Mouse (Mus musculus): ENCODE results near the gene Commd8. TPM values are rescaled to one million over a fixed set of nuclear protein-coding genes. Genes with fewer than 3 reads are reported as not detected.
A peak's percentile ranks its signal among the peaks of the same experiment; 100 is the strongest.

Gene Commd8
- 151 and 158 TPM in 2 replicates for polyA plus RNA-seq (2015; fragmentation: Nextera tagmentation; extraction: Ambion mirVana)

- H3K9ac ChIP-seq, result peak within 1 kb of the TSS; percentile 82
- peak within 1 kb of the TSS; percentile 71 for H3K4me3 ChIP-seq
- peak within 1 kb of the TSS; percentile 86 for H3K4me2 ChIP-seq
- H3K27ac ChIP-seq, result peak within 1 kb of the TSS; percentile 73
- peaks cover 8% of the 10 kb centered on the region; the same call in 1 of the 2 replicates for H3K36me3 ChIP-seq
- under 1% methylated on average over 38 of the region's 38 CpGs for WGBS
- H3K4me1 ChIP-seq, result peaks cover 11% of the 10 kb centered on the region
- ATAC-seq (ENCODE audit: insufficient number of reproducible peaks, insufficient read depth, low FRiP score, low TSS enrichment, low read depth), result peak; percentile 87
- no peaks in the 10 kb centered on the region for H3K9me3 ChIP-seq
- H3K27me3 ChIP-seq, result no peaks in the 10 kb centered on the region
These were observed at the start of gene Commd8 for GRCm38 (mm10) chr5:72167594-72168284. Gene Commd8, minus strand, starts transcription at chr5:72168189.

GRCm38 (mm10) chr5:72211741-72212140 lies 43.8 kb upstream of the Commd8 start:
- WGBS, result 71% methylated on average over 18 of the region's 18 CpGs
- H3K9me3 ChIP-seq, result no peaks in the 10 kb centered on the region
- H3K27ac ChIP-seq, result no peak overlapping the region
- no peak overlapping the region for H3K4me3 ChIP-seq
- no peaks in the 10 kb centered on the region for H3K27me3 ChIP-seq
- H3K4me2 ChIP-seq, result peak overlapping the region; percentile 27; the same call in 1 of the 2 replicates
- no peak overlapping the region for H3K9ac ChIP-seq
- 0 out of 2 replicates have a peak, but pooled peaks cover 5% of the 10 kb centered on the region for H3K36me3 ChIP-seq
- H3K4me1 ChIP-seq, result peaks cover 10% of the 10 kb centered on the region; the same call in 1 of the 2 replicates
- peak; percentile 48; the same call in 1 of the 2 replicates for ATAC-seq (ENCODE audit: insufficient number of reproducible peaks, insufficient read depth, low FRiP score, low TSS enrichment, low read depth)

GRCm38 (mm10) chr5:72210812-72211139 lies 42.8 kb upstream of the Commd8 start:
- Histone ChIP-seq H3K36me3 (0 out of 2 replicates have a peak, but pooled peaks cover 5% of the 10 kb centered on the region), H3K4me1 (peaks cover 10% of the 10 kb centered on the region; the same call in 1 of the 2 replicates), H3K4me2 (no peak overlapping the region), H3K27ac (no peak overlapping the region), H3K9ac (no peak overlapping the region), H3K4me3 (no peak overlapping the region), H3K27me3 (no peaks in the 10 kb centered on the region), H3K9me3 (no peaks in the 10 kb centered on the region)
- ATAC-seq (ENCODE audit: insufficient number of reproducible peaks, insufficient read depth, low FRiP score, low TSS enrichment, low read depth), result no peak
- WGBS, result 83% methylated on average over 5 of the region's 5 CpGs

GRCm38 (mm10) chr5:72210123-72210811 lies 42.3 kb upstream of the Commd8 start:
- 78% methylated on average over 13 of the region's 13 CpGs for WGBS
- no peak overlapping the region for H3K4me2 ChIP-seq
- 0 out of 2 replicates have a peak, but pooled peaks cover 5% of the 10 kb centered on the region for H3K36me3 ChIP-seq
- no peak overlapping the region for H3K27ac ChIP-seq
- no peak for ATAC-seq (ENCODE audit: insufficient number of reproducible peaks, insufficient read depth, low FRiP score, low TSS enrichment, low read depth)
- H3K9ac ChIP-seq, result no peak overlapping the region
- no peak overlapping the region for H3K4me3 ChIP-seq
- no peaks in the 10 kb centered on the region for H3K9me3 ChIP-seq
- peaks cover 10% of the 10 kb centered on the region; the same call in 1 of the 2 replicates for H3K4me1 ChIP-seq
- H3K27me3 ChIP-seq, result no peaks in the 10 kb centered on the region

- no peaks in the 10 kb centered on the region for H3K9me3 ChIP-seq
- H3K27ac ChIP-seq, result no peak overlapping the region
- no peak overlapping the region for H3K4me3 ChIP-seq
- WGBS, result 78% methylated on average over 1 of the region's 1 CpGs
- ATAC-seq (ENCODE audit: insufficient number of reproducible peaks, insufficient read depth, low FRiP score, low TSS enrichment, low read depth), result no peak
- no peak overlapping the region for H3K4me2 ChIP-seq
- no peak overlapping the region for H3K9ac ChIP-seq
- H3K36me3 ChIP-seq, result no peaks in the 10 kb centered on the region
- peaks cover 14% of the 10 kb centered on the region for H3K4me1 ChIP-seq
- no peaks in the 10 kb centered on the region for H3K27me3 ChIP-seq
These were observed 40.5 kb upstream of the Commd8 start for GRCm38 (mm10) chr5:72208515-72208914.

GRCm38 (mm10) chr5:72205271-72205670 lies 37.3 kb upstream of the Commd8 start:
- peak overlapping the region; percentile 37 for H3K4me2 ChIP-seq
- 83% methylated on average over 5 of the region's 5 CpGs for WGBS
- H3K4me1 ChIP-seq, result peaks cover 17% of the 10 kb centered on the region
- no peak overlapping the region for H3K4me3 ChIP-seq
- H3K9me3 ChIP-seq, result no peaks in the 10 kb centered on the region
- no peak for ATAC-seq (ENCODE audit: insufficient number of reproducible peaks, insufficient read depth, low FRiP score, low TSS enrichment, low read depth)
- no peaks in the 10 kb centered on the region for H3K27me3 ChIP-seq
- no peak overlapping the region for H3K9ac ChIP-seq
- no peaks in the 10 kb centered on the region for H3K36me3 ChIP-seq
- no peak overlapping the region for H3K27ac ChIP-seq

- 69% methylated on average over 2 of the region's 2 CpGs for WGBS
- Histone ChIP-seq H3K4me3 (peak overlapping the region; percentile 55), H3K4me2 (peak overlapping the region; percentile 71)
These were observed 36.5 kb upstream of the Commd8 start for GRCm38 (mm10) chr5:72204507-72204906.

GRCm38 (mm10) chr5:72203734-72204073 lies 35.7 kb upstream of the Commd8 start:
- H3K4me3 ChIP-seq, result peak overlapping the region; percentile 55
- 6% methylated on average over 10 of the region's 10 CpGs for WGBS
- no peaks in the 10 kb centered on the region for H3K36me3 ChIP-seq
- H3K4me1 ChIP-seq, result peaks cover 17% of the 10 kb centered on the region
- no peak for ATAC-seq (ENCODE audit: insufficient number of reproducible peaks, insufficient read depth, low FRiP score, low TSS enrichment, low read depth)
- H3K27ac ChIP-seq, result no peak overlapping the region
- no peaks in the 10 kb centered on the region for H3K27me3 ChIP-seq
- H3K9ac ChIP-seq, result peak overlapping the region; percentile 67
- H3K9me3 ChIP-seq, result no peaks in the 10 kb centered on the region
- H3K4me2 ChIP-seq, result peak overlapping the region; percentile 71

More at GRCm38 (mm10) chr5:72204507-72204906, 36.5 kb upstream of the Commd8 start:
- no peaks in the 10 kb centered on the region for H3K9me3 ChIP-seq
- ATAC-seq (ENCODE audit: insufficient number of reproducible peaks, insufficient read depth, low FRiP score, low TSS enrichment, low read depth), result no peak
- H3K4me1 ChIP-seq, result peaks cover 17% of the 10 kb centered on the region
- no peak overlapping the region for H3K9ac ChIP-seq
- H3K36me3 ChIP-seq, result no peaks in the 10 kb centered on the region
- H3K27me3 ChIP-seq, result no peaks in the 10 kb centered on the region
- H3K27ac ChIP-seq, result no peak overlapping the region

GRCm38 (mm10) chr5:72203028-72203733 lies 35.2 kb upstream of the Commd8 start:
- H3K36me3 ChIP-seq, result no peaks in the 10 kb centered on the region
- peak overlapping the region; percentile 71 for H3K4me2 ChIP-seq
- peaks cover 15% of the 10 kb centered on the region for H3K4me1 ChIP-seq
- ATAC-seq (ENCODE audit: insufficient number of reproducible peaks, insufficient read depth, low FRiP score, low TSS enrichment, low read depth), result peak; percentile 92
- H3K27me3 ChIP-seq, result no peaks in the 10 kb centered on the region
- H3K4me3 ChIP-seq, result peak overlapping the region; percentile 55
- H3K27ac ChIP-seq, result peak overlapping the region; percentile 60
- WGBS, result under 1% methylated on average over 32 of the region's 32 CpGs
- no peaks in the 10 kb centered on the region for H3K9me3 ChIP-seq
- H3K9ac ChIP-seq, result peak overlapping the region; percentile 67

GRCm38 (mm10) chr5:72202016-72202415 lies 34.0 kb upstream of the Commd8 start:
- no peak for ATAC-seq (ENCODE audit: insufficient number of reproducible peaks, insufficient read depth, low FRiP score, low TSS enrichment, low read depth)
- no peak overlapping the region for H3K9ac ChIP-seq
- WGBS, result 40% methylated on average over 10 of the region's 10 CpGs
- H3K9me3 ChIP-seq, result no peaks in the 10 kb centered on the region
- peaks cover 14% of the 10 kb centered on the region for H3K4me1 ChIP-seq
- no peaks in the 10 kb centered on the region for H3K36me3 ChIP-seq
- peak overlapping the region; percentile 51 for H3K27ac ChIP-seq
- peak overlapping the region; percentile 53 for H3K4me2 ChIP-seq
- H3K4me3 ChIP-seq, result no peak overlapping the region
- H3K27me3 ChIP-seq, result no peaks in the 10 kb centered on the region

- Histone ChIP-seq H3K27ac (peak overlapping the region; percentile 51), H3K9ac (no peak overlapping the region), H3K9me3 (no peaks in the 10 kb centered on the region), H3K36me3 (no peaks in the 10 kb centered on the region), H3K4me1 (peaks cover 14% of the 10 kb centered on the region), H3K4me2 (peak overlapping the region; percentile 53), H3K4me3 (no peak overlapping the region), H3K27me3 (no peaks in the 10 kb centered on the region)
- ATAC-seq (ENCODE audit: insufficient number of reproducible peaks, insufficient read depth, low FRiP score, low TSS enrichment, low read depth), result peak; percentile 40; the same call in 1 of the 2 replicates
- WGBS, result 15% methylated on average over 7 of the region's 7 CpGs
These were observed 33.6 kb upstream of the Commd8 start for GRCm38 (mm10) chr5:72201600-72201999.

Measured in embryonic facial prominence, embryonic 13.5 days (tissue).